Mouse (Mus musculus): ENCODE data around the gene AI481877. TPM values are rescaled to one million over a fixed set of nuclear protein-coding genes. Genes with fewer than 3 reads are reported as not detected.
A peak's percentile ranks its signal among the peaks of the same experiment; 100 is the strongest.

AI481877 gene
- total and polyA plus RNA-seq, 3 experiments: 0.01 TPM; not detected in 2

GRCm38 (mm10) chr4:59034918-59035785 is 103.6 kb downstream of the AI481877 start, which contains the start of gene Gng10 (continued):
- no peak for TF ChIP-seq TBP (IDR thresholded peaks at IDR 0.05; ENCODE audit: low read depth, low read length)
- TF ChIP-seq KAT2A (conservative IDR thresholded peaks at IDR 0.05; ENCODE audit: low read depth, low read length): no peak
- no peak for TF ChIP-seq CHD2 (IDR thresholded peaks at IDR 0.05; ENCODE audit: low read length)
- TF ChIP-seq ZKSCAN1 (IDR thresholded peaks at IDR 0.05; ENCODE audit: low read depth, low read length): no peak
- no peak for TF ChIP-seq EP300 (IDR thresholded peaks at IDR 0.05; ENCODE audit: low read depth in 1 of 2, low read length in 2 of 2)
- TF ChIP-seq USF2 (IDR thresholded peaks at IDR 0.05; ENCODE audit: borderline replicate concordance in 1 of 2, insufficient read depth in 1 of 2, low read depth in 1 of 2, low read length in 2 of 2): no peak
- no peak for TF ChIP-seq JUND (IDR thresholded peaks at IDR 0.05; ENCODE audit: low read depth, low read length)
- TF ChIP-seq MEF2A (IDR thresholded peaks at IDR 0.05; ENCODE audit: extremely low read depth, insufficient replicate concordance, low read depth, low read length, poor library complexity, severe bottlenecking): no peak
- TF ChIP-seq USF1 (IDR thresholded peaks at IDR 0.05; ENCODE audit: low read depth, low read length): no peak
- TF ChIP-seq ZNF384 (IDR thresholded peaks at IDR 0.05; ENCODE audit: low read depth, low read length): no peak
- TF ChIP-seq TAL1 (IDR thresholded peaks at IDR 0.05; ENCODE audit: low read length): no peak
- TF ChIP-seq HCFC1 (IDR thresholded peaks at IDR 0.05; ENCODE audit: low read depth, low read length): no peak
- peak; percentile 94 for TF ChIP-seq UBTF (IDR thresholded peaks at IDR 0.05; ENCODE audit: borderline replicate concordance, insufficient read depth, low read depth, low read length)

DNA sequence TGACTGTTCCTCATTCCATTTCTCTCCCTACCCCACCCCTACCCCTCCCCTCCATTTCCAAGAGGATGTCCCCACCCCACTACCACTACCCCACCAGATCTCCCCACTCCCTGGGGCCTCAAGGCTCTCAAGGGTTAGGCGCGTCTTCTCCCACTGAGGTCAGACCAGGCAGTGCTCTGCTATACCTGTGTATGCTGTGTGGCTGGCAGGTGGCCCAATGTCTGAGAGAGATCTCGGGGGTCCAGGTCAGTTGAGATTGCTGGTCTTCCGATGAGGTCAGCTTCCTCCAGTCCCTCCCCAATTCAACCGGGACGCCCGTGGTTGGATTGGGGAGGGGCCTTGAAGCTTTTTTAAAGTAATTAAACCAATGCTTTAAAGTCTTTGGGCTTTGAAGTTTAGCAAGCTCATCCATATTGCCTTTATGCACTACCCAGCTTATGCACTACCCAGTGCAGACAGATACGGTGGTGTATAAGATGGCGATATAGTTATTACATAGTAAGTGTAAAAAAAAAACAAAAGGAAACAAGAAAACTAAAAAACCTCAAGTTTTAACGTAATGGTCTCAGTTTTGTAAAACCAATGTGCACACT is 104.4 kb downstream of the AI481877 start:
- DNase-seq (ENCODE audit: low read depth, low spot score): peak; percentile 61
- Histone ChIP-seq H3K9me3 (replicated peaks; ENCODE audit: insufficient read depth, low read length) (no peaks in the 10 kb centered on the region), H3K4me3 (ENCODE audit: control insufficient read depth in 1 of 2, insufficient read depth in 1 of 2, low read depth in 2 of 2, low read length in 2 of 2) (peak overlapping the region; percentile 79 to 85), H3K4me1 (ENCODE audit: control insufficient read depth in 1 of 2, insufficient read depth in 2 of 2, low read length in 2 of 2) (peaks cover 0 to 5% of the 10 kb centered on the region in 2 experiments; a peak in 2 of 4 replicates), H3K36me3 (ENCODE audit: control insufficient read depth in 1 of 2, insufficient read depth in 2 of 2, low read length in 2 of 2) (peaks cover 0 to 3% of the 10 kb centered on the region in 2 experiments; a peak in 2 of 4 replicates), H3K9ac (ENCODE audit: control insufficient read depth, low read depth, low read length, poor library complexity, severe bottlenecking) (peak overlapping the region; percentile 85), H3K27me3 (ENCODE audit: control insufficient read depth in 1 of 2, insufficient read depth in 2 of 2, low read length in 2 of 2) (no peaks in the 10 kb centered on the region), H3K27ac (ENCODE audit: control insufficient read depth, low read depth, low read length) (peak overlapping the region; percentile 63), H3K79me2 (ENCODE audit: control insufficient read depth, insufficient read depth, low read length, poor library complexity) (peaks cover 11% of the 10 kb centered on the region)
- 0 out of 4 replicates have a peak, but pooled peaks of 1 of the 2 experiments have one; percentile 19 for TF ChIP-seq EP300 (IDR thresholded peaks at IDR 0.05; ENCODE audit: low read depth in 1 of 2, low read length in 2 of 2)
- TF ChIP-seq POLR2AphosphoS2 (IDR thresholded peaks at IDR 0.05; ENCODE audit: low read length): no peak
- no peak for TF ChIP-seq MAX (IDR thresholded peaks at IDR 0.05; ENCODE audit: low read length)
- 0 out of 2 replicates have a peak, but pooled peaks have one; percentile 16 for TF ChIP-seq ZKSCAN1 (IDR thresholded peaks at IDR 0.05; ENCODE audit: low read depth, low read length)
- 0 out of 2 replicates have a peak, but pooled peaks have one; percentile 1 for TF ChIP-seq TBP (IDR thresholded peaks at IDR 0.05; ENCODE audit: low read depth, low read length)
